11 mouse cellular contexts compared by ENCODE assay signal in the genomic region with DNA sequence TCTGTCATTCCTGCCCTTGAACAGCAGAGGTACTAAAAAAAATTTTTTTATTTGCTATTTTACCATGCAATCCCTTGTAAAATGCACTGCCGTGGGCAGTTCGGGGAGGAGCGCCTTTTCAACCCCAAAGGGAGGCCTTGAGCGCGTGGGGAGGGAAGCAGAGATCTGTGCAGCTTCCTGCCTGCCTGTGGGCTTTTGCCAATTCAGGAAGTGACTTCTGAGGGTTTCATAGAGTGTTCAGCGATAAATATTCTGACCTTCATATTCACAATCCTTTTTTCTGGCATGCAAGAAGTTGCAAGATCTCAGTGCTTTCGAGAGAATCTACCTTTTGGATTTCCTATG.
A peak's percentile ranks its signal among the peaks of the same experiment; 100 is the strongest.
DNase-seq lines count a peak whose midpoint lies in the region; ATAC-seq lines count a peak whose summit lies in the region.
"Had no signal": no experiment of that assay in that cellular context is flagged by ENCODE, and none has a peak within 500 bp of the region (broad histone marks: within the 10 kb centered on the region; RNA-seq: fewer than 3 reads in every experiment).

No protein-coding gene starts in this region.

- peak overlapping the region; percentile 30; the same call in 1 of the 2 replicates for H3K27ac ChIP-seq in kidney, embryonic 14.5 days (ENCODE audit: low read depth, low read length)
- H3K27ac ChIP-seq: embryonic facial prominence, embryonic 15.5 days; hindbrain, embryonic 14.5 days; liver, embryonic 15.5 days had no signal

- ATAC-seq in kidney, embryonic 14.5 days (ENCODE audit: low FRiP score, low TSS enrichment): no peak
- ATAC-seq in monocyte, adult 5-6 weeks (replicated peaks; ENCODE audit: insufficient number of reproducible peaks, low FRiP score, low TSS enrichment, poor library complexity, severe bottlenecking): 0 out of 2 replicates have a peak, but pooled peaks have one; percentile 50

- intact Hi-C loops in left cerebral cortex, postnatal 4 days (cut with DNase I): no loop called here

- 55% methylated on average over 7 of the region's 7 CpGs for WGBS in kidney, embryonic 14.5 days

- no peak overlapping the region for H3K4me3 ChIP-seq in kidney, embryonic 14.5 days (ENCODE audit: low read length)
- H3K4me3 ChIP-seq: embryonic facial prominence, embryonic 15.5 days; liver, embryonic 15.5 days had no signal

- no peak overlapping the region for H3K4me2 ChIP-seq in kidney, embryonic 14.5 days (replicated peaks; ENCODE audit: low read depth, low read length)
- H3K4me2 ChIP-seq: embryonic facial prominence, embryonic 15.5 days; hindbrain, embryonic 14.5 days; liver, embryonic 15.5 days had no signal

- peaks cover 36% of the 10 kb centered on the region for H3K4me1 ChIP-seq in kidney, embryonic 14.5 days (ENCODE audit: control insufficient read depth, insufficient read depth, low read length)
- H3K4me1 ChIP-seq: liver, embryonic 15.5 days had no signal

- H3K9ac ChIP-seq in kidney, embryonic 14.5 days (ENCODE audit: low read depth, low read length): no peak overlapping the region
- H3K9ac ChIP-seq: embryonic facial prominence, embryonic 15.5 days; hindbrain, embryonic 14.5 days; liver, embryonic 15.5 days had no signal

- no peaks in the 10 kb centered on the region for H3K9me3 ChIP-seq in kidney, embryonic 14.5 days (ENCODE audit: control insufficient read depth, low read length)
- H3K9me3 ChIP-seq: embryonic facial prominence, embryonic 15.5 days; liver, embryonic 15.5 days had no signal

- H3K27me3 ChIP-seq in kidney, embryonic 14.5 days (ENCODE audit: control insufficient read depth, insufficient read depth, low read length): no peaks in the 10 kb centered on the region
- H3K27me3 ChIP-seq: embryonic facial prominence, embryonic 15.5 days; liver, embryonic 15.5 days had no signal

- no peaks in the 10 kb centered on the region for H3K36me3 ChIP-seq in kidney, embryonic 14.5 days (ENCODE audit: control insufficient read depth, insufficient read depth, low read length)
- H3K36me3 ChIP-seq: embryonic facial prominence, embryonic 15.5 days; liver, embryonic 15.5 days had no signal

- DNase-seq in kidney, adult 11 months: peak; percentile 31
- no peak for DNase-seq in kidney, adult 18-20 months
- peak; percentile 77 for DNase-seq in adrenal gland, postnatal 10 days
- no peak for DNase-seq in left cerebral cortex, postnatal 4 days
- no peak for DNase-seq in gastrocnemius, postnatal 4 days (ENCODE audit: low spot score in 2 of 2)
- no peak for DNase-seq in urinary bladder, postnatal 4 days (ENCODE audit: low spot score in 2 of 2)

Comparison
In these comparisons a context has a peak if more than half of its experiments do, and no peak if none do; other contexts are left out.
1. DNase-seq: peak in kidney, adult 11 months (single experiment) and adrenal gland, postnatal 10 days (single experiment); none in kidney, adult 18-20 months (single experiment), left cerebral cortex, postnatal 4 days (single experiment), gastrocnemius, postnatal 4 days (0 of 2) and urinary bladder, postnatal 4 days (0 of 2).